Mouse (Mus musculus): ENCODE measurements around the gene Bach1.

- no peak for TF ChIP-seq CTCF (IDR thresholded peaks at IDR 0.05; ENCODE audit: low read depth)
- no peak for TF ChIP-seq EP300 (IDR thresholded peaks at IDR 0.05; ENCODE audit: low read depth)
These were observed 9.8 kb downstream of the Bach1 start for GRCm38 (mm10) chr16:87708570-87708969.
